Mouse (Mus musculus): Measurements from ENCODE around the gene Smim10l1.

Smim10l1 gene

DNA sequence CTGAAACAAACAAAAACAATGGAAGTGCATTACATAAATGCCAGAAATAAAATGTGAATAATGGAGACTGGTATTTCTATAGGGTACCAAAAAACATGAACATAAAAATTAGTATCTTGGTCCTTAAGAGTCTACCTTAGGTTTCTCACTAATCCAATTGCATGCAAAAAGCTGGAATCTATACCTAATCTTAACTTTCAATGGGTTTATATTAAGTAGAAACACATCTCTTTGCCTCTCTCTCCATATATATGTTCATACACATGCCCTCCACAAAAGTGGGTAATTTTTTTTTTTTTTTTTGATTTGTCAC, at the start of gene Smim10l1:
Gene Smim10l1, plus strand, starts transcription at position 301 of the 313 bp plus-strand sequence.
- in situ Hi-C loops (cut with MboI) = no loop called here

DNA sequence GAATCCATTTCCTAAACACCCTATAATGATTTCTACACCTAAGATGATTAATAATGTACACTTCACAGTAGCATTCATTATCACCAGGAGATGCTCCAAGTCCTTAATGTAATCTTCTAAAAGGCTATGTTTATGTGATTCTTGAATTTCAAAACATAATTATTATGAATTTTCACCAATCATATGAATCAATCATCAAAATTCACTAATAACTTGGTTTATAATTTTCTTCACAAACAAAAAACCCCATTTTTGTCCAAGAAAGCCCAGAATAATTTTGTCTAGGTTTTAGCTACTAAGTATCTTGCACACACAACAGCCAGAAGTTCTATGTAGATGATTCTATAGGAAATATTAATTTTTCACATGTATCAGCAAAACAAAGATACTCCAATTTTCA, 49.0 kb upstream of the Smim10l1 start, which contains the start of gene Tas2r140:
Gene Tas2r140, minus strand, starts transcription at position 101 of the 400 bp plus-strand sequence.
- in situ Hi-C loops (cut with MboI) = no loop called here

DNA sequence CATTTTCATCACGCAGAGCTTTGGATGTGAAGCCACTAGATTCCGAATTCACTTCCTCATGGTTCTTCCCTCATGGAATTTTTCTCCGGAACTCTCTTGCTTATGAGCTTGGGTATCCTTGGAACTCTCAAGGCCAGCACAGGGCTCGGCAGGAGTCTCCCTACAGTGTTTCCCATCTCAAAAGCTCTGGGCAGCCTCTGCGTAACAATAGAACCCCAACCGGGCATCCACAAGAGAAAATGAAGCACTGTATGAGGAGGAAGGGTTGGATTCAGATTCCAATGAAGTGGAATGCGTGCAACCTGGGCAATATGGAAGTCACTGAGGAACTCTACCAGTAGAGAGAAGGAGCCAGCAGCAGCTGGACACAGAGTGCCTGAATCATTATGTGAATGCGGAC, 12.5 kb upstream of the Smim10l1 start:
- in situ Hi-C loops (cut with MboI) = no loop called here

DNA sequence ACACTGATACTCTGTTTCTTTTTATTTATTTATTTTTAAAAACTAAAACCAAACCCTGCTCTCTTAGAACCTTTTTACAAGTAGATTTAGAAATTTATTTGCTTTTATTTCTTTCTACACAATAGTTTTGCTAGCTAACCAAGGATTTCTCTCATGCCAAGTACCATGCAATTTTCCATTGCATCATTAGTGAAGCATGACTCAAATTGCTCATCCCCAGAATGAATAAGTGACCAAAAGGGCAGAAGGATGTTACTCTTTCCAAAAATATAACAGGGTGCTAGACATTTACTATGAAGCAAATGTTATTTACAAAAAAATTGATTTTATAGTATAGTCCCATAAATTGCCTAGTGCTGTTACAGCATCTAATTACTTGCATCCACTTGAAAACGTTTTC, 2.3 kb upstream of the Smim10l1 start:
- in situ Hi-C loops (cut with MboI) = no loop called here

DNA sequence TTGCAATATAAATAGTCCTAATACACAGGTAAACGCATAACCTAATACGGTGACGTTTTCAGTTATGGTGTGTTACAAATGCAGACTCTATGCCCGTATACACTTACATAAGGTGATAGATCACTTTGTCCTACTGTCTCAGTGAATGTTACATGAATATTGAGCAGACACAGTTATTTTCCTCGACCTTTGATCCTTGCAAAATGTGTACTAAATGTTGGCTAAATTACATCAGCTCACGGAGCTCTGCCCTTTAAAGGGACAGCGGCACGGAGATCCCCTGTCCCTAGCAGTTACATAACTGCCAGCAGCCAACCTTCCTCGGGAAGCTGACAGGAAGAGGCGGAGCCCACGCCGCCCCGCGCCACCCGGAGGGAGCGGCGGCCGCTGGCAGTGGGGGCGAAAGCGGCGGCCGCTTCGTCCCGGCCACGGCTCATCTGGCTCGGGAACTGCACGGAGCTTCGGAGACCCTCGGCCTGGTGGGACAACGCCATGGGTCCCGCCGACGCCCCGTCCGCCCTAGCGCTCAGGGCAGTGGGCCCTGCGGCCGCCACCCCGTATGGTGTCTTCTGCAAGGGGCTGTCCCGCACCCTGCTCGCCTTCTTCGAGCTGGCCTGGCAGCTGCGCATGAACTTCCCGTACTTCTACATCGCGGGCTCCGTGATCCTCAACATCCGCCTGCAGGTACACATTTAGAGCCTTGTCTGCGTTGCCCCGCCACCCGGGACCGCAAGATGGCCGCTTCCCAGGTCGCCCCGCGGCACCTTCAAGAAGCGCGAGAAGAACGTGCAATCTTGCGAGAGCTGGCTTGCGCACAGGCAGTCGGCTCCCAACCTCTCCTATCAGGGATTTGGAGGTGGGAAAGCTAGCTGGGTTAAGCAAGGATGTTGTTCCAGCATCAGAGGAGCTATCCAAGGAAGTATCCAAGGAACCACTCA, 482 bp downstream of the Smim10l1 start:
- in situ Hi-C loops (cut with MboI) = no loop called here

Measured in mature B cell (primary cell).